ENCODE assay signal across 8 mouse cellular contexts in the genomic region with DNA sequence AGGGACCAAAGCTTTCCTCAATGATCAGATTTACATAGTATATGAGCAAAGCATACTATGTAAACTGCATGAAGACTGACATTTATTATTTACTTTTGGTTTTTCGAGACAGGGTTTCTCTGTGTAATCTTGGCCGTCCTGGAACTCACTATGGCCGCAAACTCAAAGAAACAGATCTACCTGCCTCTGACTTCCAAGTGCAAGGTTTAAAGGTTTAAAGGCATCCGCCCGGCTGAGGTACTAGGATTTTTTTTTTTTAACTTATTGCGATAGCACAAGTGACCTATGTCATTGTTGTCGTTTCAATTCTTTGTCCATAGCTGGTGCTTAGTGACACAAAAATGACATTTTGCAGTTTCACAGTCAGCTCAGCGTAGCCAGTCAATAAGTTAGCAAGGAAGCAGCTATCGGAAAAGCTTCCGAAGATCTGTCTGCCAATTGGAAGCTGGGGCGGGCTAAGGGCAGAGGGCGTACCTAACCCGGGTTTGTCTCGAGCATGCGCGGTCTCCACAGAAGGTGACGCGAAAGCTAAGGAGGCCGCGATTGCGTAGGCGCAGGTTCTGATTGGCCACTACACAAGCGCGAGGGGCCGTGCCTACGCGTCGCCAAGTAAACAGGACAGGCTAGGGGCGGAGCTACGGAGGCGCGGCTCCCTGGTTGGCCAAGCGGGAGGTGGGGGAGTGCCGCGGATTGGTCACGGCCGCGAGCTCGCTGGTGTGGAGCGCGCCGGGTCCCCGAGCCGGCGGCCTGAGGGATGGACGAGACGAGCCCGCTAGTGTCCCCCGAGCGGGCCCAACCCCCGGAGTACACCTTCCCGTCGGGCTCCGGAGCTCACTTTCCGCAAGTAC. TPM values are rescaled to one million over a fixed set of nuclear protein-coding genes. Genes with fewer than 3 reads are reported as not detected.
A peak's percentile ranks its signal among the peaks of the same experiment; 100 is the strongest.
DNase-seq lines count a peak whose midpoint lies in the region; ATAC-seq and TF ChIP-seq lines count a peak whose summit lies in the region.

A gene (plus strand): TSS at position 723 of the 848 bp plus-strand sequence.

- under 1% methylated on average over 55 of the region's 55 CpGs for WGBS in heart, embryonic 12.5 days
- WGBS in kidney, postnatal 0 days = under 1% methylated on average over 53 of the region's 55 CpGs
- WGBS in liver, embryonic 11.5 days = under 1% methylated on average over 55 of the region's 55 CpGs
- under 1% methylated on average over 54 of the region's 55 CpGs for WGBS in stomach, embryonic 14.5 days

- H3K36me3 ChIP-seq in heart, embryonic 12.5 days = peaks cover 8% of the 10 kb centered on the region; the same call in 1 of the 2 replicates
- H3K36me3 ChIP-seq in kidney, postnatal 0 days (ENCODE audit: insufficient read depth, low read length) = no peaks in the 10 kb centered on the region
- peaks cover 4% of the 10 kb centered on the region; the same call in 1 of the 2 replicates for H3K36me3 ChIP-seq in liver, embryonic 11.5 days (ENCODE audit: control insufficient read depth, insufficient read depth, low read length)
- H3K36me3 ChIP-seq in stomach, embryonic 14.5 days (ENCODE audit: control insufficient read depth, insufficient read depth, low read length) = peaks cover 8% of the 10 kb centered on the region; the same call in 1 of the 2 replicates

- H3K4me3 ChIP-seq in heart, embryonic 12.5 days = peak within 1 kb of the TSS; percentile 86
- H3K4me3 ChIP-seq in kidney, postnatal 0 days (replicated peaks; ENCODE audit: low read depth, low read length) = peak within 1 kb of the TSS; percentile 73
- H3K4me3 ChIP-seq in liver, embryonic 11.5 days (ENCODE audit: low read depth, low read length) = peak within 1 kb of the TSS; percentile 96
- H3K4me3 ChIP-seq in stomach, embryonic 14.5 days (ENCODE audit: low read depth, low read length) = peak within 1 kb of the TSS; percentile 59

- H3K4me2 ChIP-seq in heart, embryonic 12.5 days = peak within 1 kb of the TSS; percentile 73
- peak within 1 kb of the TSS; percentile 90 for H3K4me2 ChIP-seq in kidney, postnatal 0 days (ENCODE audit: low read length)
- H3K4me2 ChIP-seq in liver, embryonic 11.5 days = peak within 1 kb of the TSS; percentile 88
- H3K4me2 ChIP-seq in stomach, embryonic 14.5 days (replicated peaks; ENCODE audit: low read depth, low read length) = peak within 1 kb of the TSS; percentile 77

- peak; percentile 100 for DNase-seq in CD4-positive helper T cell, adult 2 months (ENCODE audit: low read depth, low spot score)
- DNase-seq in brain, embryonic 18.5 days (ENCODE audit: low read depth, low spot score) = peak; percentile 99
- peak; percentile 100 for DNase-seq in kidney, postnatal 0 days (ENCODE audit: low spot score)
- peak; percentile 96 for DNase-seq in liver, embryonic 11.5 days (ENCODE audit: low spot score)
- peak; percentile 100 for DNase-seq in naive thymus-derived CD4-positive, alpha-beta T cell, adult 2 months (ENCODE audit: low read depth)

- H3K4me1 ChIP-seq in heart, embryonic 12.5 days (replicated peaks) = peaks cover 24% of the 10 kb centered on the region
- H3K4me1 ChIP-seq in kidney, postnatal 0 days (replicated peaks; ENCODE audit: insufficient read depth, low read length) = peaks cover 10% of the 10 kb centered on the region; the same call in 1 of the 2 replicates
- peaks cover 25% of the 10 kb centered on the region for H3K4me1 ChIP-seq in liver, embryonic 11.5 days (replicated peaks; ENCODE audit: control insufficient read depth, insufficient read depth, low read length)
- peaks cover 10% of the 10 kb centered on the region for H3K4me1 ChIP-seq in stomach, embryonic 14.5 days (ENCODE audit: control insufficient read depth, insufficient read depth, low read length)

- no peak for TF ChIP-seq CTCF in kidney, postnatal 0 days (IDR thresholded peaks at IDR 0.05; ENCODE audit: low read depth)

- H3K27ac ChIP-seq in heart, embryonic 12.5 days (ENCODE audit: poor library complexity, severe bottlenecking) = peak within 1 kb of the TSS; percentile 89
- peak within 1 kb of the TSS; percentile 95 for H3K27ac ChIP-seq in kidney, postnatal 0 days
- peak within 1 kb of the TSS; percentile 84 for H3K27ac ChIP-seq in liver, embryonic 11.5 days (ENCODE audit: low read depth, low read length)
- peak within 1 kb of the TSS; percentile 88 for H3K27ac ChIP-seq in stomach, embryonic 14.5 days (ENCODE audit: low read length)

- peak; percentile 98 for ATAC-seq in erythroid progenitor cell, adult 5-6 weeks (replicated peaks; ENCODE audit: low FRiP score, poor library complexity, severe bottlenecking)
- peak; percentile 99 for ATAC-seq in heart, embryonic 12.5 days (ENCODE audit: insufficient number of reproducible peaks, low FRiP score)
- ATAC-seq in kidney, postnatal 0 days (replicated peaks; ENCODE audit: low FRiP score, low read depth) = peak; percentile 97
- peak; percentile 96 for ATAC-seq in liver, embryonic 11.5 days (replicated peaks; ENCODE audit: low FRiP score)
- ATAC-seq in stomach, embryonic 14.5 days (ENCODE audit: insufficient number of reproducible peaks, insufficient read depth, low FRiP score, low read depth) = peak; percentile 98

- H3K27me3 ChIP-seq in heart, embryonic 12.5 days (replicated peaks) = no peaks in the 10 kb centered on the region
- H3K27me3 ChIP-seq in kidney, postnatal 0 days (ENCODE audit: insufficient read depth, low read length) = no peaks in the 10 kb centered on the region
- no peaks in the 10 kb centered on the region for H3K27me3 ChIP-seq in liver, embryonic 11.5 days (replicated peaks; ENCODE audit: control insufficient read depth, insufficient read depth, low read length)
- H3K27me3 ChIP-seq in stomach, embryonic 14.5 days (ENCODE audit: control insufficient read depth, insufficient read depth, low read length) = no peaks in the 10 kb centered on the region

- H3K9ac ChIP-seq in heart, embryonic 12.5 days = peak within 1 kb of the TSS; percentile 82
- H3K9ac ChIP-seq in kidney, postnatal 0 days (ENCODE audit: low read depth, low read length) = peak within 1 kb of the TSS; percentile 87
- H3K9ac ChIP-seq in liver, embryonic 11.5 days (ENCODE audit: low read depth, low read length) = peak within 1 kb of the TSS; percentile 85
- peak within 1 kb of the TSS; percentile 57 for H3K9ac ChIP-seq in stomach, embryonic 14.5 days (replicated peaks; ENCODE audit: low read depth, low read length)

- H3K9me3 ChIP-seq in heart, embryonic 12.5 days (replicated peaks) = no peaks in the 10 kb centered on the region
- H3K9me3 ChIP-seq in kidney, postnatal 0 days (replicated peaks; ENCODE audit: low read length) = no peaks in the 10 kb centered on the region
- no peaks in the 10 kb centered on the region for H3K9me3 ChIP-seq in liver, embryonic 11.5 days (ENCODE audit: control insufficient read depth, low read length)
- no peaks in the 10 kb centered on the region for H3K9me3 ChIP-seq in stomach, embryonic 14.5 days (ENCODE audit: control insufficient read depth, low read depth, low read length)

RNA-seq across cellular contexts. Expression of the gene that starts here (rescaled TPM):
- total RNA-seq in erythroid progenitor cell, adult 5-6 weeks (2015; ENCODE audit: low replicate concordance) = 2.5 and 3.4 TPM in 2 replicates
- 2.1 and 3.3 TPM in 2 replicates for total RNA-seq in erythroid progenitor cell, adult 5-6 weeks (2017; ENCODE audit: low replicate concordance)
- 22.0 TPM in 2 replicates for polyA plus RNA-seq in heart, embryonic 12.5 days (2016; fragmentation: Nextera tagmentation; extraction: Ambion mirVana)
- polyA plus RNA-seq in kidney, postnatal 0 days (2015; fragmentation: Nextera tagmentation; extraction: Ambion mirVana) = 31.9 and 33.2 TPM in 2 replicates
- polyA plus RNA-seq in liver, embryonic 11.5 days (2014; fragmentation: Nextera tagmentation; extraction: Ambion mirVana) = 17.6 and 18.1 TPM in 2 replicates
- polyA plus RNA-seq in stomach, embryonic 14.5 days (2014; fragmentation: Nextera tagmentation; extraction: Ambion mirVana) = 17.2 and 22.7 TPM in 2 replicates

Comparison
In these comparisons a context has a peak if more than half of its experiments do, and no peak if none do; other contexts are left out.
1. Peak in every context shown above with its lines: DNase-seq, ATAC-seq, H3K4me3 ChIP-seq and H3K27ac ChIP-seq.